Mouse (Mus musculus): ENCODE measurements around the gene Kiss1r. TPM values are rescaled to one million over a fixed set of nuclear protein-coding genes. Genes with fewer than 3 reads are reported as not detected.
A peak's percentile ranks its signal among the peaks of the same experiment; 100 is the strongest.

Gene Kiss1r
- polyA plus RNA-seq, 1 experiment, result 0.25 TPM

DNA sequence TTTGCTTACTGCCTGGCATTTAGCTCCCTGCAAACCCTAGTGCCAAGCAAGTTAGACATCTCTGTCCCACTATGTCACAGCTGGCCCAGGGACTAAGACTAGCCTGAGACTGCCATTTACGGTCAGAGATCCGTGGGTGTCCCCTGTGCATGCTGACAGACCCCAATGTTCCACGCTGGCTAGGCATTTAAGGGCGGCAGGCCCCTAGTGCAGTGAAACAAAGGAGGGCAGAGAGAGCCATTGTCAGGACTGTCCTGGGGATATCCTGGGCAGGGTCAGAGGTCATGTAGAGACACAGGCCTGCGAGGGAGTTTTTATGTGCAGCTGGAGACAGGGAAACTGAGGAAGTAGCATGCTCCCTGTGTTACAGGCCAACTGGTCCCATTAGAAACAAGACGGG, 17.1 kb downstream of the Kiss1r start:
- no peak for TF ChIP-seq EP300 (IDR thresholded peaks at IDR 0.05; ENCODE audit: insufficient read depth, low read depth, low read length)
- no peak for TF ChIP-seq CTCF (IDR thresholded peaks at IDR 0.05; ENCODE audit: low read depth, low read length)
- TF ChIP-seq POLR2A (IDR thresholded peaks at IDR 0.05; ENCODE audit: insufficient read depth, low read length), result no peak
- Histone ChIP-seq H3K9me3 (replicated peaks; ENCODE audit: control insufficient read depth, insufficient read depth, low read length, poor library complexity, severe bottlenecking) (no peaks in the 10 kb centered on the region), H3K9ac (ENCODE audit: low read depth, poor library complexity, severe bottlenecking) (no peak overlapping the region), H3K36me3 (ENCODE audit: control insufficient read depth, insufficient read depth, low read length, poor library complexity, severe bottlenecking) (no peaks in the 10 kb centered on the region), H3K4me3 (ENCODE audit: low read depth, low read length) (no peak overlapping the region), H3K27ac (ENCODE audit: insufficient read depth, low read length) (no peak overlapping the region), H3K27me3 (ENCODE audit: control insufficient read depth, insufficient read depth, low read length, poor library complexity, severe bottlenecking) (no peaks in the 10 kb centered on the region), H3K4me1 (ENCODE audit: control insufficient read depth, insufficient read depth, low read length) (no peaks in the 10 kb centered on the region)

DNA sequence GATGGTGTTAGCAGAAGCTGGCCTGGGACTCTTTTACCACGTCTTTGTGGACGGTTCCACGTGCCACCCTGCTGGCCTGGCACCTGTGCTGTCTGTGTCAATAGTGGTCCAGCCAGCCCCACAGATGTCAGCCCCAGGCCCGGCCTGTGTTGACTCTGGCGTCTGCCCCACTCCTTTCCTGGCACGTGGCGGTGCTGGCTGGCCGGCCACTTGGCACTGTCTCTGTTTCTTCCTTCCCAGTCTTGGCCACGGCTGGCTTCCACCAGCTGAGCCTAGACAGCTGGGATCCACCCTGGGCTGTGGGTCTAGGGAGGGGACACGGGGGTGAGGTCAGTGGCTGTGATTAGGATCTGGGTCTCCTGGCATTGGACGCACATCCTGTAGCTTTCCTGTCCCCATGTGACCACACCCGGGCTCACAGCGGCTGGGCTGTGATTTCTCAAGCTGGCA, 17.5 kb downstream of the Kiss1r start:
- H3K4me3 ChIP-seq (ENCODE audit: low read depth, low read length), result no peak overlapping the region
- H3K9me3 ChIP-seq (replicated peaks; ENCODE audit: control insufficient read depth, insufficient read depth, low read length, poor library complexity, severe bottlenecking), result no peaks in the 10 kb centered on the region
- no peak overlapping the region for H3K9ac ChIP-seq (ENCODE audit: low read depth, poor library complexity, severe bottlenecking)
- no peaks in the 10 kb centered on the region for H3K36me3 ChIP-seq (ENCODE audit: control insufficient read depth, insufficient read depth, low read length, poor library complexity, severe bottlenecking)
- TF ChIP-seq POLR2A (IDR thresholded peaks at IDR 0.05; ENCODE audit: insufficient read depth, low read length) (no peak), EP300 (IDR thresholded peaks at IDR 0.05; ENCODE audit: insufficient read depth, low read depth, low read length) (no peak), CTCF (IDR thresholded peaks at IDR 0.05; ENCODE audit: low read depth, low read length) (no peak)
- H3K27me3 ChIP-seq (ENCODE audit: control insufficient read depth, insufficient read depth, low read length, poor library complexity, severe bottlenecking), result no peaks in the 10 kb centered on the region
- H3K27ac ChIP-seq (ENCODE audit: insufficient read depth, low read length), result no peak overlapping the region
- H3K4me1 ChIP-seq (ENCODE audit: control insufficient read depth, insufficient read depth, low read length), result no peaks in the 10 kb centered on the region

DNA sequence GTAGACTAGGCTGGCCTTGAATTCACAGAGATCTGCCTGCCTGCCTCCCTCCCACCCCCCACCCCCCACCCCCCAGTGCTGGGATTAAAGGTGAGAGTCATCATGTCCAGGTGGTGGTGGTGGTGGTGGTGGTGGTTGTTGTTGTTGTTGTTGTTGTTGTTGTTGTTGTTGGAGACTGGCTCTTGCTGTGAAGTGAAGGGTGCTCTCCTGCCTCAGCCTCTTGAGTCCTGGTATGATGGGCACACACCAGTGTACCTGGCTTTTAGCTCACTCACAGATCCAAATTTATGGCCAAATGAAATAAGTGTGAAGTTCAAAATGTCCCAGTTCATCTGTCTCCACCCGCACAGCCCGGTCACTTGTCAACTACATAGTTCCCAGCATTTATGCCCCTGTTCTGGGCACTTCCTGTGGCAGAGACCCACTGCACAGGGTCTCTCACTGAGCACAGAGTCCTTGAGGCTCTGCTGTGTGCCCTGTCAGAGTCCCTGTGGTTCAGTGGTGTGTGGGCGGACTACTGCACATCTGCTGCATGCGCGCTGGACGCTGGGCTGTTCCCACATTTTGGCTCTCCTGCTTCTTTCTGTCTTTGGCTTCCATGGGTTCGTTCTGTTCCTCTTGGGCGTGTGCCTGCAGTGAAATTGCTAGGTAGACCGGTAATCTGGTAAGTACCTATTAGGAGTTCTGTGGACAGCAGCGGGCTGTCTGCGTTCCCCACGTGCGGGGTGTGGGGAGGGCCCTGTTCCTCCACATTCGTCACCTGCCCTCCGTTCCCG, 18.2 kb downstream of the Kiss1r start:
- no peaks in the 10 kb centered on the region for H3K4me1 ChIP-seq (ENCODE audit: control insufficient read depth, insufficient read depth, low read length)
- no peak overlapping the region for H3K27ac ChIP-seq (ENCODE audit: insufficient read depth, low read length)
- H3K27me3 ChIP-seq (ENCODE audit: control insufficient read depth, insufficient read depth, low read length, poor library complexity, severe bottlenecking), result no peaks in the 10 kb centered on the region
- H3K9ac ChIP-seq (ENCODE audit: low read depth, poor library complexity, severe bottlenecking), result no peak overlapping the region
- TF ChIP-seq CTCF (IDR thresholded peaks at IDR 0.05; ENCODE audit: low read depth, low read length) (no peak), POLR2A (IDR thresholded peaks at IDR 0.05; ENCODE audit: insufficient read depth, low read length) (no peak), EP300 (IDR thresholded peaks at IDR 0.05; ENCODE audit: insufficient read depth, low read depth, low read length) (no peak)
- H3K4me3 ChIP-seq (ENCODE audit: low read depth, low read length), result 0 out of 2 replicates have a peak overlapping the region, but pooled peaks have one; percentile 9
- H3K36me3 ChIP-seq (ENCODE audit: control insufficient read depth, insufficient read depth, low read length, poor library complexity, severe bottlenecking), result no peaks in the 10 kb centered on the region
- H3K9me3 ChIP-seq (replicated peaks; ENCODE audit: control insufficient read depth, insufficient read depth, low read length, poor library complexity, severe bottlenecking), result no peaks in the 10 kb centered on the region

DNA sequence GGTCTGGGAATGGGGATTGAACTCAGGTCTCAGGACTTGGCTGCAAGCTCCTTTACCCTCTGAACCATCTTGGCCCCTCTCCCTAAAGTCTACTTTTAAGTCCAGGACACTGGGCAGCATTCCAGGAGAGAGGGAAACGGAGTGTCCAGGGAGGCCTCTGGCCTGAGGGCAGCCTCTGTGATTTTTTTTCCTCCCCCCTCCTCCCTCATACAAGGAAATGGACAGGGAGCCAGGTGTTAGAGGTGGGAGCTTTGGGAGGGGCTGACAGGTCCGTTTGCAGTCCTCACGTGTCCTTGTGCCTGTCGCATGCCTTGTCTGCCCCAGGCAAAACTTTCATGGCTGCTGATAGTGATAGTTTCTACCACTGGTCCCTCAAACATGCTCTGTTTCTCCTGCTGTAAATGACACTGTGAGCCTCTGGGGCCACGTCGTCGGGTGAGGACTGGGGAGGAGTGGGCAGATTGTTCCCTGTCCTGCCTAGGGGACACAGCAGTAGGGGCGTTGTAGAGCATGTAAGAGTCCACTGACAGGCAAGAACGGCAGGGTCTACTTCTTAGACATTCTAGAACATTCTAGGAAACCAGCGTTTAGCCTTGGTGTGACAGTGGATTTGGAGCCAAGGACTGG, 19.6 kb downstream of the Kiss1r start:
- TF ChIP-seq EP300 (IDR thresholded peaks at IDR 0.05; ENCODE audit: insufficient read depth, low read depth, low read length) (no peak), CTCF (IDR thresholded peaks at IDR 0.05; ENCODE audit: low read depth, low read length) (no peak), POLR2A (IDR thresholded peaks at IDR 0.05; ENCODE audit: insufficient read depth, low read length) (no peak)
- Histone ChIP-seq H3K4me3 (ENCODE audit: low read depth, low read length) (no peak overlapping the region), H3K27ac (ENCODE audit: insufficient read depth, low read length) (no peak overlapping the region), H3K36me3 (ENCODE audit: control insufficient read depth, insufficient read depth, low read length, poor library complexity, severe bottlenecking) (no peaks in the 10 kb centered on the region), H3K9ac (ENCODE audit: low read depth, poor library complexity, severe bottlenecking) (no peak overlapping the region), H3K27me3 (ENCODE audit: control insufficient read depth, insufficient read depth, low read length, poor library complexity, severe bottlenecking) (no peaks in the 10 kb centered on the region), H3K9me3 (replicated peaks; ENCODE audit: control insufficient read depth, insufficient read depth, low read length, poor library complexity, severe bottlenecking) (no peaks in the 10 kb centered on the region), H3K4me1 (ENCODE audit: control insufficient read depth, insufficient read depth, low read length) (no peaks in the 10 kb centered on the region)

DNA sequence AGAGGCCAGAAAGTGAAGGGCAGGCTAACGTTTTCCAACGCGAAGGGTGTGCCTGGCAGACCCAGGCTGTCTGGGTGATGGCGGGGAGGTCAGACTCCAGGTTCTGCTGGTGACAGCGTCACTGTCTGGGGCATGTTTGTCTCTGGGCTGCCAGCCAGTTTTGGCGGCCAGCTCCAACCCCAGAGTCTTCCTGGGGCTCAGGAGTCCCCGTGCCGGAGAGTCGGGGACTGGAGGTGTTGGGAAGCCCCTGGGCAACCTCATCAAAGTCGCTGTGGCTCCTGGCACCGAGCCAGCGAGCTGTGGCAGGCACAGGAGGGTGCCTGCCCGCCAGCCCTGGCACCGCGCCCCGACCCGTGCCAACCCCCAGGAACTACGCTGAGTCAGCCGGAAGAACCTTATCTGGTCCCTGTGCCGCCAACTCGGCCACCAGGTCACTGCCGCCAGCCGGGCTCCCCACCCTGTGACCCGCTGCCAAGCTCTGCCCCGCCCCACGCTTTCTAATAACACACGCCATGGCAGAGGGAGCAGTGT, 20.2 kb downstream of the Kiss1r start:
- Histone ChIP-seq H3K27me3 (ENCODE audit: control insufficient read depth, insufficient read depth, low read length, poor library complexity, severe bottlenecking) (no peaks in the 10 kb centered on the region), H3K9ac (ENCODE audit: low read depth, poor library complexity, severe bottlenecking) (no peak overlapping the region), H3K36me3 (ENCODE audit: control insufficient read depth, insufficient read depth, low read length, poor library complexity, severe bottlenecking) (no peaks in the 10 kb centered on the region), H3K9me3 (replicated peaks; ENCODE audit: control insufficient read depth, insufficient read depth, low read length, poor library complexity, severe bottlenecking) (no peaks in the 10 kb centered on the region), H3K4me1 (ENCODE audit: control insufficient read depth, insufficient read depth, low read length) (no peaks in the 10 kb centered on the region), H3K27ac (ENCODE audit: insufficient read depth, low read length) (no peak overlapping the region), H3K4me3 (ENCODE audit: low read depth, low read length) (no peak overlapping the region)
- TF ChIP-seq CTCF (IDR thresholded peaks at IDR 0.05; ENCODE audit: low read depth, low read length) (no peak), EP300 (IDR thresholded peaks at IDR 0.05; ENCODE audit: insufficient read depth, low read depth, low read length) (no peak), POLR2A (IDR thresholded peaks at IDR 0.05; ENCODE audit: insufficient read depth, low read length) (no peak)
